ENCODE assay signal across 8 mouse cellular contexts in the genomic region with DNA sequence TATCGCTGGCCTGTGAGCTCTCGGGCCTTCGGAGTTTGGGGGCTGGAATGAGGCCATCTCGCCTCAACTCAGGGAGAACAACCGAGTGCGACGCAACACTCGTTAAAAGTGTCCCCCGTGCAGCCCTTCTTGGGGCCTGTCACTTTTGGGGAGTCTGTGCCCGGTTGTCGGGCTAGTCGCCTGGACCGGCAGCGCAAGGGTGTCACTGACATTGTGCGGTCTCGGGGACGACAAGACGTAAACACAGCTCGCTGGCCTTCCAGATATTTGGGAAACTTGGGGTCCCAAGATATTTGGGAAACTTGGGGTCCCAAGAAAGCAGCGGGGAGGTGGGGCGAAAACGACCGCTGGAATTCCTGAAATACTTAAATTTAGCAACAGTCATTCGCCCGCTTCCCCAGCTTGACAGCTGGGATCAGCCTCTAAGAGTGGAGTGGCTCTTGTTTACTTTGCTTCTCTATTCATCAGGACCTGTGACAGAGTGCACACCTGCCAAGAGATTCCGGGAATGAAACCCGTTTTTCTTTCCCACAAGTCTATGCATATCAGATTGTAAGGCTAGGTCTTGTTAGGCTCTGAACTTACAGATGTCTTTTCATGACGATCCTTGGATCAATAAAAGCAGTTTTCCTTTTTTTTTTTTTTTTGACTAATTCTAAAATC. TPM values are rescaled to one million over a fixed set of nuclear protein-coding genes. Genes with fewer than 3 reads are reported as not detected.
DNase-seq lines count a peak whose midpoint lies in the region; ATAC-seq and TF ChIP-seq lines count a peak whose summit lies in the region.

No protein-coding gene starts in this region.

- WGBS in intestine, postnatal 0 days = under 1% methylated on average over 28 of the region's 28 CpGs
- 5% methylated on average over 28 of the region's 28 CpGs for WGBS in midbrain, embryonic 11.5 days

- DNase-seq in layer of hippocampus, adult 2 months (ENCODE audit: low spot score in 2 of 2) = no peak
- no peak for DNase-seq in layer of hippocampus, adult 11-12 months (ENCODE audit: low spot score)
- DNase-seq in midbrain, embryonic 11.5 days (ENCODE audit: low spot score, missing footprints) = no peak
- no peak for DNase-seq in cerebellum, postnatal 14 days
- DNase-seq in gastrocnemius, postnatal 25 days = no peak
- DNase-seq in cerebellum, adult 18-20 months = no peak

- H3K27ac ChIP-seq in layer of hippocampus, adult 2 months = peak overlapping the region; percentile 90
- peak overlapping the region; percentile 84 for H3K27ac ChIP-seq in intestine, postnatal 0 days (ENCODE audit: low read depth, low read length)
- H3K27ac ChIP-seq in midbrain, embryonic 11.5 days (ENCODE audit: low read depth, low read length) = no peak overlapping the region

- H3K9me3 ChIP-seq in intestine, postnatal 0 days (ENCODE audit: control insufficient read depth) = no peaks in the 10 kb centered on the region
- no peaks in the 10 kb centered on the region for H3K9me3 ChIP-seq in midbrain, embryonic 11.5 days (ENCODE audit: control insufficient read depth, low read length)

- H3K4me3 ChIP-seq in layer of hippocampus, adult 2 months = peak overlapping the region; percentile 100
- H3K4me3 ChIP-seq in intestine, postnatal 0 days (ENCODE audit: low read depth, low read length) = peak overlapping the region; percentile 94
- peak overlapping the region; percentile 96 for H3K4me3 ChIP-seq in midbrain, embryonic 11.5 days (ENCODE audit: low read depth, low read length)

- peak overlapping the region; percentile 92 for H3K9ac ChIP-seq in intestine, postnatal 0 days (ENCODE audit: low read depth, low read length)
- H3K9ac ChIP-seq in midbrain, embryonic 11.5 days (ENCODE audit: low read length) = peak overlapping the region; percentile 88

- H3K36me3 ChIP-seq in intestine, postnatal 0 days (ENCODE audit: control insufficient read depth, insufficient read depth) = peaks cover 8% of the 10 kb centered on the region
- no peaks in the 10 kb centered on the region; the same call in 1 of the 2 replicates for H3K36me3 ChIP-seq in midbrain, embryonic 11.5 days (ENCODE audit: control insufficient read depth, insufficient read depth, low read length)

- TF ChIP-seq CTCF in layer of hippocampus, adult 2 months (conservative IDR thresholded peaks at IDR 0.05) = no peak
- TF ChIP-seq CTCF in intestine, postnatal 0 days (IDR thresholded peaks at IDR 0.05; ENCODE audit: low read depth) = no peak

- no peaks in the 10 kb centered on the region for H3K27me3 ChIP-seq in intestine, postnatal 0 days (replicated peaks; ENCODE audit: control insufficient read depth, insufficient read depth, low read length)
- H3K27me3 ChIP-seq in midbrain, embryonic 11.5 days (ENCODE audit: control insufficient read depth, insufficient read depth, low read length) = no peaks in the 10 kb centered on the region

- 0 out of 2 replicates have a peak, but pooled peaks cover 5% of the 10 kb centered on the region for H3K4me1 ChIP-seq in intestine, postnatal 0 days (replicated peaks; ENCODE audit: control insufficient read depth, insufficient read depth, low read length)
- H3K4me1 ChIP-seq in midbrain, embryonic 11.5 days (ENCODE audit: control insufficient read depth, insufficient read depth, low read length) = peaks cover 8% of the 10 kb centered on the region

- peak; percentile 57 for ATAC-seq in erythroid progenitor cell, adult 5-6 weeks (replicated peaks; ENCODE audit: low FRiP score, poor library complexity, severe bottlenecking)
- ATAC-seq in intestine, postnatal 0 days = no peak
- no peak for ATAC-seq in midbrain, embryonic 11.5 days (ENCODE audit: low FRiP score)

- peak overlapping the region; percentile 92 for H3K4me2 ChIP-seq in intestine, postnatal 0 days (replicated peaks; ENCODE audit: low read depth)
- peak overlapping the region; percentile 92 for H3K4me2 ChIP-seq in midbrain, embryonic 11.5 days

RNA-seq across cellular contexts. Expression of a gene that starts 0.8 kb away (rescaled TPM):
- 10 to 100 TPM; 32.6 to 35.8 TPM for total RNA-seq in layer of hippocampus, adult 2 months (2021)
- total RNA-seq in erythroid progenitor cell, adult 5-6 weeks (2015; ENCODE audit: low replicate concordance) = 20.1 and 20.2 TPM in 2 replicates
- 30.4 and 56.9 TPM in 2 replicates for total RNA-seq in erythroid progenitor cell, adult 5-6 weeks (2017; ENCODE audit: low replicate concordance)
- polyA plus RNA-seq in intestine, postnatal 0 days (2015; fragmentation: Nextera tagmentation; extraction: Ambion mirVana) = 28.2 and 30.5 TPM in 2 replicates
- 45.8 and 54.3 TPM in 2 replicates for polyA plus RNA-seq in midbrain, embryonic 11.5 days (2014; fragmentation: Nextera tagmentation; extraction: Ambion mirVana)
- total RNA-seq in gastrocnemius, postnatal 25 days (2021) = 10 to 100 TPM; 44.9 to 60.0 TPM

RNA-seq across cellular contexts. Expression of a gene that starts 29.9 kb away (rescaled TPM):
- under 1 TPM in 1 of 2 experiments, not detected in 1; 0.26 TPM for total RNA-seq in layer of hippocampus, adult 2 months (2021)
- total RNA-seq in erythroid progenitor cell, adult 5-6 weeks (2015; ENCODE audit: low replicate concordance) = not detected in 2 replicates
- not detected in 2 replicates for total RNA-seq in erythroid progenitor cell, adult 5-6 weeks (2017; ENCODE audit: low replicate concordance)
- polyA plus RNA-seq in intestine, postnatal 0 days (2015; fragmentation: Nextera tagmentation; extraction: Ambion mirVana) = 0.43 TPM in 2 replicates
- 0.12 and 0.16 TPM in 2 replicates for polyA plus RNA-seq in midbrain, embryonic 11.5 days (2014; fragmentation: Nextera tagmentation; extraction: Ambion mirVana)
- total RNA-seq in gastrocnemius, postnatal 25 days (2021) = 100 to 1,000 TPM in 1 of 2 experiments, 10 to 100 TPM in 1; 28.8 to 105 TPM

RNA-seq across cellular contexts. Expression of a gene that starts 51.1 kb away (rescaled TPM):
- total RNA-seq in layer of hippocampus, adult 2 months (2021) = 10 to 100 TPM; 29.2 to 30.8 TPM
- 7.2 and 13.4 TPM in 2 replicates for total RNA-seq in erythroid progenitor cell, adult 5-6 weeks (2015; ENCODE audit: low replicate concordance)
- 8.4 and 13.3 TPM in 2 replicates for total RNA-seq in erythroid progenitor cell, adult 5-6 weeks (2017; ENCODE audit: low replicate concordance)
- polyA plus RNA-seq in intestine, postnatal 0 days (2015; fragmentation: Nextera tagmentation; extraction: Ambion mirVana) = 6.5 and 7.7 TPM in 2 replicates
- 11.6 and 14.6 TPM in 2 replicates for polyA plus RNA-seq in midbrain, embryonic 11.5 days (2014; fragmentation: Nextera tagmentation; extraction: Ambion mirVana)
- 10 to 100 TPM; 10.1 to 12.7 TPM for total RNA-seq in gastrocnemius, postnatal 25 days (2021)

Comparison
In these comparisons a context has a peak if more than half of its experiments do, and no peak if none do; other contexts are left out.
1. RNA of a gene that starts 29.9 kb away (total RNA-seq): 28.8 to 105 TPM in gastrocnemius, postnatal 25 days; 0.26 TPM in layer of hippocampus, adult 2 months and not detected in erythroid progenitor cell, adult 5-6 weeks; every median in the first group is over 10 times any median in the second.
2. Peak in every context shown above with its lines, with median percentiles within 50 percentile points of each other: H3K4me3 ChIP-seq.